Mouse (Mus musculus) cerebellum, postnatal 36 days (tissue): ENCODE data around the gene Aph1c.
"Not testable (repeated sequence)": the region's sequence is repeated elsewhere in the genome, so short reads cannot be mapped to it uniquely, and the experiment has no call there.

Source experiments
- DNase-seq, 2 experiments: peaks; one replicate each; pipeline ENCODE4 v3.0.0; 2021 to 2022; ENCODE audit warnings: mixed read lengths in 2 of 2

Gene Aph1c

DNA sequence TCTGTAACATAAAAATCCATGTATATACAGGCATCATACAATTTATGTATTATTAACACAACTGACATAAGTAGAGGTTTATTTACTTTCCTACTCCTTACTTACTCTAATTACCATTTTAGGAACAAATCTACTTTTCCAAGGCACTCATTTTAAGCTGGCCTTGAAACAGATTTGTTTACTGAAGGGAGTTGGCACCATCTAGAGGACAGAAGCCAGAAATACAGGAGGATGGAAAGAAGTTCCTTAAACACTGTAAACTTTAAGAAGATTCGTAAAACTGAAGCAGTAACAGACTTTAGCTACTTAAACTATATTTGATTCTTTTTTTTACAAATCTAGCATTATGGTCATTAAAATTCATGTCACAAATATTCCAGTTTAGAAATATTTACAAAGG, 8.5 kb downstream of the Aph1c start:
- peak in 1 of 2 experiments; percentile 33 for DNase-seq

DNA sequence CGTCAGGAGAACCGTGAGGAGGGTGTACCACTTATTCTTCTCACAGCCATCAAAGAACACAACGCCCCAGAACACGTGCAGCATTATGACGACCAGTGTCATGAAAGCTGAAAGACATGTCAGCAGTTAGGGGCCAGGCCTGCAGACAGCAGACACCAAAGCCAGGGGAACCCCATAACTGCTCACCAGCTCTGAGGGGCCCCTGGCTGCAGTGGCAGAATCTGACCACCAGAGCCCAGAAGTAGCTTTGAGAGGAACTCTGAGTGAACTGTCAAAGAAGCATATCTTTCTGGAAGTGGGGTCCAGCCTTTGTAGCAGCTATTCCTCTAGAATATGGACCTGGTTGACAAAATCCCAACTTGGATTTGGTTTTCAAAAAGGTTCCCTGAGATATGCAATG, 12.3 kb downstream of the Aph1c start:
- DNase-seq, result not testable (repeated sequence)

GRCm38 (mm10) chr9:66820996-66821395, 13.5 kb downstream of the Aph1c start:
- DNase-seq, result no peak

DNA sequence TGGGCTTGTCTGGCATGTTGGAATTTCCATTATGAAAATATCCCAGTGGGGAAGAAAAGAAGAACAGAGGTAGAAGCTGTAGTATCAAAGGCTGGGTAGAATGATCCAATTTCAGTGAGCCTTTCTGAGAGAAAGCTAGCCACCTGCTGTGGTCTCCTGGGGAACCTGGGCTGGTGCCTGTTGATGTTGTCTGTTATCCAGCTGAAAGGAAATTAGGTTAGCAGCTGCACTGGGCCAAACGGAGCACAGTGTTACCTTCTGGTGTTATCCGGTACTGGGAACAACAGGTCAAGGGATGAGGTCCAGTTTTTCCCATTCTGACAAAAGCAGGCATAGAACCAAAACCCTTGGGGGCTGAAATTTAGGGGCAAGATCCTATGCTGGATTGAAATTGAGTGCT, 21.1 kb downstream of the Aph1c start:
- DNase-seq, result no peak

GRCm38 (mm10) chr9:66805951-66806350, 28.6 kb downstream of the Aph1c start:
- DNase-seq, result not testable (repeated sequence)

- no peak for DNase-seq
Observed at GRCm38 (mm10) chr9:66801947-66802346, 32.6 kb downstream of the Aph1c start.

- no peak for DNase-seq
Observed at GRCm38 (mm10) chr9:66796739-66797138, 37.8 kb downstream of the Aph1c start, which contains the start of gene Gm10647. TSS of gene Gm10647 (plus strand) at chr9:66797039.

GRCm38 (mm10) chr9:66795464-66796324, 38.8 kb downstream of the Aph1c start, which contains the start of gene Aph1b:
TSS of gene Aph1b (minus strand) at chr9:66795490.
- DNase-seq, result peak; percentile 94 to 97

DNA sequence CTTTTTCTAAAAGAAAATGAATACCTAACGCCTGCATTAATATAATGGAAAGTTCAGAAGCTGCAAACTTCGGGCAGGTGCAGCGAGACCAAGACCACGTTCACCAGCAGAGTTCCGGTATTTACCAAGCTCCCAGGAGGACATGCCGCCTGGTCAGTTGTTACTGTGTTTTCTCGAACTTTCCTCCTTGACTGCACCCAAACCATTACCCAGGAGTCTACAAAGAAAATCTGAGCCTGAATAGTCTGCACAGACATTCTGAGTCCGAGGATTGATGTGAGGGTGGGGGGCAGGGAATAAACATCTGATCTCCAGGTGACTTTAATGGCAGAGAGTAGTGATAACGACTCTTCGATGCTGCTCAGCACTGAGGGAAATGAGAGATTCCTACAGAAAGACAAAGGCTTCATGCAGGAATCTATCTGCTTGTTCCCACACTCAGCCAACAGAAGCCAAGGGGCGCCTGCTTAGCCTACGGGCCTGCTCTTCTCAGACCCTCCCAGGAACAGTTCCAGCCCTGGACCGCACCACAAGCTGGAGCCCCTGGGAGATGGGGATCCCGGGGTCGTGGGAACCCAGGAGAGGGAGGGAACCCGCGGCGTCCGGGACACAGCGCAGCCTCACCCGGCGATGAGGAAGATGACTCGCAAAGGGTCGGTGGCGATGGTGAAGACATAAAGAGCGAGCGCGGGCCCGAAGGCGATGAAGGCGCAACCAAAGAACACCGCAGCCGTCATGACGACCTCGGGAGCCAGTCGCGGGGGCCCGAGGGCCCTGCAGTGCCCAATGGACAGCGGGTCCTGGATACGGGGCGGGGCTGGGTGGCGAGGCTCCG, 39.7 kb downstream of the Aph1c start:
- peak in 1 of 2 experiments; percentile 8 for DNase-seq

DNA sequence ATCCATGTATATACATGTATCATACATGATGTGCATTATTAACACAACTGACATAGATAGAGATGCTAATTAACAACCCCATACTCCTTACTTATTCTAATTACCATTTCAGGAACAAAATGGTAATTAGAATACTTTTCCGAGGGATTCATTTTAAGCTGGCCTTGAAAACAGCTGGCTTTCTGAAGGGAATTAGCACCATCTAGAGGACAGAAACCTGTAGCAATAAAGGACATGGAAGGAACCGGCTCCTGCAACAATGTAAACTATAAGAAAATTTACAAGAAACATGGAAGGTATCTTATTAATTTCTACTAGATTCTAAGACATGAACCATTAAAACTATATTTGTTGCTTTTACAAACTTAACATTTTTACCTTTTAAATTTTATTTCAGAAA, 46.7 kb downstream of the Aph1c start:
- DNase-seq, result peak in 1 of 2 experiments; percentile 28

DNA sequence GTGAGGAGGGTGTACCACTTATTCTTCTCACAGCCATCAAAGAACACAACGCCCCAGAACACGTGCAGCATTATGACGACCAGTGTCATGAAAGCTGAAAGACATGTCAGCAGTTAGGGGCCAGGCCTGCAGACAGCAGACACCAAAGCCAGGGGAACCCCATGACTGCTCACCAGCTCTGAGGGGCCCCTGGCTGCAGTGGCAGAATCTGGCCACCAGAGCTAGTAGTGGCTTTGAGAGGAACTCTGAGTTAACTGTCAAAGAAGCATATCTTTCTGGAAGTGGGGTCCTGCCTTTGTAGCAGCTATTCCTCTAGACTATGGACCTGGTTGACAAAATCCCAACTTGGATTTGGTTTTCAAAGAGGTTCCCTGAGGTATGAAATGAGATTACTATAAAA, 50.0 kb downstream of the Aph1c start:
- DNase-seq, result not testable (repeated sequence)

GRCm38 (mm10) chr9:66770701-66771100, 63.8 kb downstream of the Aph1c start:
- no peak for DNase-seq

DNA sequence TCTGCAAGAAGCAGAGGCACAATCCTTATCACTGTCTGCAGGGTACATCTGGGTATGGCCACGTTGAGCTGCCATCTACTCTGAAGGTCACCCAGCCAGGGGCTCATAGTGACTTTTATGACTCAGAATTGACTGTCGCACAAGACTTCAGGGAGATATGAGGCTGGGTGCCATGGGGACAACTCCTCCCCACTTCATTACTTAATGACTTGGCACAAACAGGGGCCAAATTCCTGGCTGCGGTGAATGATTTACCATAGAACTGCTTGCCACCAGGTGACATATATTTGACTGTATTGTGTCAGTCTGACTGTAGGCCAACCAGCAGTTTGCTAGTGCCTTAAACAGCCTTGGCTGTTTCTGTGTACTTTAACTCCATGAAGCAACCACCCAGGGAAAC, 65.3 kb downstream of the Aph1c start:
- DNase-seq, result no peak

DNA sequence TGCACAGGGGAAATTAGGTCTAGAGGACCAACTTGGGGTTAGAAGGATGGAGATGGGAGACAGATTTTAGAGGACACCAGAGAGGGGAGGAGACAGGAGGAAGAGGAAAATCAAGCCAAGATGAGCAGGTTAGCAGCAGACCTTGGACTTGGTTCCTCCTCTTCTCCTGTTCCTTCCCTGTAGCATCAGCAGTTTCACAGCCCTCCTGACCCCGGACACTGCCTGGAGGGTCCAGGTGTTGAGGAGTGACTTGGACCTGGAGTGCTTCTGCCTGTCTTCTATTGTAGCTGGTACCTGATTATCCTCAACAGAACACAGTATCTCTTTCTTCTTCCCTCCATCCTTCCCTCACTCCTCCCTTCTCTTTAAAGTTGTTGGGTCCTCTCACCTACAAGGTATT, 65.8 kb downstream of the Aph1c start:
- DNase-seq, result no peak
